Mouse (Mus musculus) ovary, postnatal 14 days (tissue): ENCODE measurements around the gene Ndufv1.
"Not testable (repeated sequence)": the region's sequence is repeated elsewhere in the genome, so short reads cannot be mapped to it uniquely, and the experiment has no call there.

Experiments
- DNase-seq: peaks from one replicate; pipeline ENCODE4 v3.0.0; 2022; ENCODE audit warnings: low spot score

The Ndufv1 gene

GRCm38 (mm10) chr19:4042124-4042523, 29.5 kb upstream of the Ndufv1 start:
- DNase-seq: no peak

GRCm38 (mm10) chr19:4041500-4041899, 28.9 kb upstream of the Ndufv1 start:
- not testable (repeated sequence) for DNase-seq

- not testable (repeated sequence) for DNase-seq
Measured at GRCm38 (mm10) chr19:4040941-4041340, 28.3 kb upstream of the Ndufv1 start.

GRCm38 (mm10) chr19:4037788-4038232, 25.2 kb upstream of the Ndufv1 start, which contains the start of gene Gstp1:
Gene Gstp1 (minus strand): TSS chr19:4037985.
- DNase-seq: peak; percentile 77

GRCm38 (mm10) chr19:4037154-4037787, 24.7 kb upstream of the Ndufv1 start:
- not testable (repeated sequence) for DNase-seq

- DNase-seq: no peak
Measured at GRCm38 (mm10) chr19:4036327-4037045, 23.9 kb upstream of the Ndufv1 start.

- no peak for DNase-seq
Measured at GRCm38 (mm10) chr19:4033742-4034141, 21.1 kb upstream of the Ndufv1 start.

GRCm38 (mm10) chr19:4033298-4033697, 20.7 kb upstream of the Ndufv1 start:
- DNase-seq: no peak

GRCm38 (mm10) chr19:4032668-4033067, 20.1 kb upstream of the Ndufv1 start:
- no peak for DNase-seq

GRCm38 (mm10) chr19:4027576-4027975, 15.0 kb upstream of the Ndufv1 start:
- no peak for DNase-seq

- no peak for DNase-seq
Measured at GRCm38 (mm10) chr19:4023185-4023584, 10.6 kb upstream of the Ndufv1 start.

- DNase-seq: peak; percentile 77
Measured at GRCm38 (mm10) chr19:4018743-4019583, 6.4 kb upstream of the Ndufv1 start.

GRCm38 (mm10) chr19:4017921-4018587, 5.4 kb upstream of the Ndufv1 start:
- DNase-seq: no peak

- DNase-seq: no peak
Measured at GRCm38 (mm10) chr19:4015635-4016034, 3.0 kb upstream of the Ndufv1 start.

GRCm38 (mm10) chr19:4014802-4015201, 2.2 kb upstream of the Ndufv1 start:
- no peak for DNase-seq

- DNase-seq: no peak
Measured at GRCm38 (mm10) chr19:4013066-4013465, 460 bp upstream of the Ndufv1 start.

- no peak for DNase-seq
Measured at GRCm38 (mm10) chr19:4011086-4011485, 1.5 kb downstream of the Ndufv1 start.

GRCm38 (mm10) chr19:4005971-4006370, 6.6 kb downstream of the Ndufv1 start:
- DNase-seq: no peak

GRCm38 (mm10) chr19:4005091-4005490, 7.5 kb downstream of the Ndufv1 start:
- no peak for DNase-seq

GRCm38 (mm10) chr19:4004331-4004730, 8.3 kb downstream of the Ndufv1 start:
- no peak for DNase-seq

GRCm38 (mm10) chr19:4003641-4004040, 9.0 kb downstream of the Ndufv1 start:
- no peak for DNase-seq

GRCm38 (mm10) chr19:4003112-4003511, 9.5 kb downstream of the Ndufv1 start, which contains the start of gene Doc2g:
Gene Doc2g (plus strand): TSS chr19:4003313.
- no peak for DNase-seq
